Mouse (Mus musculus) kidney, adult 9 months (tissue): ENCODE measurements around the gene Cebpz.

Experiments
- DNase-seq: peaks from one replicate; pipeline ENCODE4 v3.0.0; 2022

Cebpz gene

GRCm38 (mm10) chr17:78936466-78937228 lies at the start of gene Cebpz, which contains the start of gene Ndufaf7:
Cebpz (minus strand) TSS chr17:78937066.
Ndufaf7 (plus strand) TSS chr17:78937136.
- peak; percentile 98 for DNase-seq

- peak; percentile 51 for DNase-seq
Observed at GRCm38 (mm10) chr17:78983736-78984135, 46.9 kb upstream of the Cebpz start.

- no peak for DNase-seq
Observed at GRCm38 (mm10) chr17:78983166-78983565, 46.3 kb upstream of the Cebpz start.

- no peak for DNase-seq
Observed at GRCm38 (mm10) chr17:78968500-78968899, 31.6 kb upstream of the Cebpz start.

- DNase-seq = no peak
Observed at GRCm38 (mm10) chr17:78966092-78966883, 29.4 kb upstream of the Cebpz start.

DNA sequence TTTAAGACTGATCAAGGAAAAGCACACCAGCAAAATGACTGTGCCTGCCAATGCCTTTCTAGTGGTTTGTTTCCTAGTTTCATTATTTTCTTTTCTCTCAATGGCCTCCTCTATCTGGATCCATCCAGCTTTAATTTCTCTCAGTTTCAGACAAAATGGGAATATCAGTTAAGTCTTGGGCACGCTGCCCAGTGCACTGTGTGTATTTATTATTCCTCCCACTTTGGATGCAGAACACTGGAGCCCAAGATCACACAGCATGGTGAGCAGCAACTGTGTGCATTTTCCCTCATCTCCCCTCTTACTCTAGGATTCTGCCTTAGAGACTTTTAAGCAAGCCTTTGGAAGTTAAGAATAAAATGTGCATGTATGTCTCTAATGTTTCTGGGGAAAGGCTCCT lies 27.5 kb upstream of the Cebpz start:
- no peak for DNase-seq

- DNase-seq = no peak
Observed at GRCm38 (mm10) chr17:78959473-78959872, 22.6 kb upstream of the Cebpz start.

DNA sequence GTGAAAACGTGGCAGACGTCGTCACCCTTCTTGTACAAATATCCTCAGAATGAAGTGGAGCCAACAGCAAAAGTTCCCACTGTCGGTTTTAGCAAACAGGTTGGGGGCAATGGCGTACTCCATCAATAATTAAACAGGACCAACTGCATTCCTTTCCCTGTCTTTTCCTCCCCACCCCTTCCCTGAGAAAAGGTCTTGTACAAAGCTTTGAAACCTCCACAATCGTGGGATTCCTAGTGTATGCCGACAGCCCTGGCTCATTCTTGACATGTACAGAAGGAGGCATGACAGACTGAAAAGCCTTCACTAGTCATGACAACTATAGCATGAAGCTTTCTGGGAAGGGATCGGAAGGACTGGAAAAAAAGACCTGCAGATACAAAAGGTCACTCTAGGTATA lies 16.4 kb upstream of the Cebpz start:
- no peak for DNase-seq

- DNase-seq = no peak
Observed at GRCm38 (mm10) chr17:78952070-78952469, 15.2 kb upstream of the Cebpz start.

GRCm38 (mm10) chr17:78951225-78951624 lies 14.4 kb upstream of the Cebpz start:
- no peak for DNase-seq

DNA sequence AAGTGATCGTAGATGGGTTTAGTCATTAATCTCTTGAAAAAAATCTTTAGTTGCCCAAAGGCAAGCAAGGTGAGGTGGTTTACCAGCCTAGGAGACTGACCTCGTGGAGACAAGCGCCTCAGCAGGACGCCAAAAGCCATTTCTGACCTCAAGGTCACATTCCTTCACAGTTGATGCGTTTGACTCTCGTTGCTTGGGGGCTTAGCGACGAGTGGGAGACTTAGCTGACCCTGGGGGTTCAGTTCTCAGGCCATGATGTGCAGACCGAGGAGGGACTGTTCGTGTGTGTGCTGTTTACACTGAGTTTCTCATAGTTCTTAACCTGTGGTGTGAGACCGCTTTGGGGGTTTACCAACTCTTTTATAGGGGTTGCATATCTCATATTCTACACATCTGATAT lies 5.7 kb upstream of the Cebpz start:
- DNase-seq = no peak

- no peak for DNase-seq
Observed at GRCm38 (mm10) chr17:78938927-78939326, 2.1 kb upstream of the Cebpz start.

DNA sequence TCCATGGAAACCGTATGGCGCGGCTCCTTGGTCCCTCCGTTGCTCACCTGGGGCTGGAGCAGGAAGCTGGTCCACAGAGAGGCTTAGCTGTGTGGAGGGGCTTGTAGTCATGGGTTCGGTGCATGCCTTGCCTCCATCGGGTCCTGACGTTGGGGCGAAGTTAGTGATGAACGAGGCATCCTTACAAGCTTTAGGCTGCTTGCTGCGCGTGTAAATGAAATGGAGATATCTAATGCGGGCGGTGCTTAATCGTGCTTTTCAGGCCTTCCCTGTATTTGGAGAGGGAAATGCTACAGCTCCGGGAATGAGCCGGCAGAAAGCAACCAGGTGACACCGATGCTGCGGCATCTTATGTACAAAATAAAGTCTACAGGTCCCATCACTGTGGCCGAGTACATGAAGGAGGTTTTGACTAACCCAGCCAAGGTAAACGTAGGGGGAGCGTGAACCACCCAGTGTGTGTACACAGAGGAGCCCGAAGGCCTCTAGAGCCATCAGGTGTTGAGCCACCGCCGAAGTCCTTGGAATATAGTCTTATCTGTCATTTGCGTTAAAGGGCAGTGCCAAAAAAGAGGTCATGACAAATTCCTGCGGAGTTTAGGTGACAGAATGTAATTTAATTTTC lies 475 bp upstream of the Cebpz start:
- no peak for DNase-seq

DNA sequence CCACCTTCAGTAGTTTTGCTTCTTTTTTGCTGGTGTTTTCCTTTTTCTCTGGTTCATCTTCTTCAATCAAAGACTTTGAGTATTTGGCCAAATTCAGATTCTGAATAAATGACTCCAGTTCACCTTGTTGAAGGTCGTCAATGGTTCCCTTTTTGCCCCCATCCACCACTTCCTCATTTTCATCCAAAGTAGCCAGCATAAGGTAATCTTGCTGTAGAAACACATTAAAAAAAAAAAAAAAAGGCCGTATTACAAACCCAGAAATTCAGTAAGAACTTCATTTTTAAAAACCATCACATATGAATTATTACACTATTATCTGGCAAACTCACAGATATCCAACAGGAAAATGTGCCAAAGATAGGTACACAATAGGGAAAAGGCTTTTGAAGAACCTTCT lies 1.0 kb downstream of the Cebpz start:
- DNase-seq = no peak

DNA sequence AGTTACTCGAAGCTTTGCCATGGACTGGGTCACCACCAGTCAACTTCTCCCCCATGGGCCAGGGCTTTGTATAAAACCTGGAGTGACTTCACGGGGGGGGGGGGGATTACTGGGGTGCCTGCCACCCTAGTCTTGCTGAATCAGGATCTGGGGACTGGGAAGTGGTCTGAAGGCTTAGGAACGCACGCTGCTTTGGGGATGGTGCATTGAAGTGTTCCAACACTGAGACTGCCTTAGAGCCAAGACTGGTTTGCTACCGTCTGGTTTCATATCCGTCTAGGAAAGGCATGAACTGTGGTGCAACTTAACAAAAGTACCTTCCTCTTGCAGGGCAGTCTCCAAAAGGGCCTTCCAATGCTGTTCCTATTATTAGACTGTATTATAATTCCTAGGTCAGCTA lies 19.2 kb downstream of the Cebpz start:
- DNase-seq = no peak

- DNase-seq = no peak
Observed at GRCm38 (mm10) chr17:78916899-78917298, 20.0 kb downstream of the Cebpz start.

- DNase-seq = peak; percentile 95
Observed at GRCm38 (mm10) chr17:78916369-78916813, 20.5 kb downstream of the Cebpz start, which contains the start of gene Cebpzos. Cebpzos (plus strand) TSS chr17:78916500.

- DNase-seq = no peak
Observed at GRCm38 (mm10) chr17:78915772-78916171, 21.1 kb downstream of the Cebpz start.

DNA sequence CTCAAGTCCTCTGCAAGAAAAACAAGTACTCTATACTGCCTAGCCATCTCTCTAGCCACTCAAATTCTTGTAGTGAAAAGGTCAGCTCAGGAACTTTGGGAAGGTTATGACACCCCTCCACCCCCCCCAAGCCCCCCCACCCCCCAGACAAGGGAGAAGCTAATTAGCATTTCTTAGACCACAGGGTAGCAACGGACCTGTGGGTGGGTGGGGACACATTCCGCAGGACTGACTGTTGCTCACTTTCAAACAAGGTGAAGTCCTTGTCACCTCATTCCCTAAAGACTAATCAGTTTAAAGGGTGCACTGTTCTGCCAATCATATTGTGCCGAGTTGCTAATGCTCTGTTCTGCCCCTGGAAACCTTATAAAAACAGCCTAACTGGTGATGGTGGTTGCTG lies 22.9 kb downstream of the Cebpz start:
- no peak for DNase-seq

- no peak for DNase-seq
Observed at GRCm38 (mm10) chr17:78912861-78913281, 24.0 kb downstream of the Cebpz start.

DNA sequence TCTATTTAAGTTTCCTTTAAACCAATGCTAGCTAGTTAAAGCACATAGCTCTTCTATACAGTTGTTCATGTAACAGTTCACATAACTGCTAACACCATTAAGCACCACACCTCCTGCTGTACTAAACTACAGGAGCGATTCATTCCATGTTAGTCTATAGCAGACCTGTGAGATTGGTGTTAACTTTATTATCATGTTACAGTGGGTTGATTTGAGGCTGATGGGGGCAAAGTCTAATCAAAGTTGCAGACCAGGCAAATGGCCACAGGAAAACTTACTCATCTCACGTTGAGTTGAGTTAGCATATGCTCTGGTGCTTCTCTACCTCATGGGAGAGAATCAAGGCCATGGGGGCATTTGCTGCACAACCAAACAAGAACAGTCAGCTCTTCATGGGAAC lies 27.5 kb downstream of the Cebpz start:
- no peak for DNase-seq

- DNase-seq = no peak
Observed at GRCm38 (mm10) chr17:78906892-78907291, 30.0 kb downstream of the Cebpz start, which contains the start of gene Sult6b1. Sult6b1 (minus strand) TSS chr17:78906992.

- no peak for DNase-seq
Observed at GRCm38 (mm10) chr17:78903158-78903557, 33.7 kb downstream of the Cebpz start.
